Mouse (Mus musculus) common myeloid progenitor, adult 5-6 weeks (primary cell): ENCODE results near the gene Rtl9. TPM values are rescaled to one million over a fixed set of nuclear protein-coding genes. Genes with fewer than 3 reads are reported as not detected.

Experiments
- ATAC-seq: replicated peaks from 2 replicates; pipeline ENCODE4 v1.8.0; 2016; ENCODE audit warnings: low read depth, mild to moderate bottlenecking, moderate TSS enrichment, inconsistent platforms; ENCODE audit not compliant: poor library complexity, severe bottlenecking
- total RNA-seq: library from RNA; stranded (forward); fragments of 200-1000, 187-1606 nt; gene quantifications from 2 replicates; pipeline ENCODE4 v1.2.3, GENCODE M21; 2017

Gene Rtl9
- not detected in 2 replicates for total RNA-seq

- ATAC-seq: peak; percentile 83; the same call in 1 of the 2 replicates
Measured at GRCm38 (mm10) chrX:143099044-143099754, at the start of gene Rtl9. TSS of gene Rtl9 (plus strand) at chrX:143099594.

- peak; percentile 85 for ATAC-seq
Measured at GRCm38 (mm10) chrX:143051478-143051877, 47.9 kb upstream of the Rtl9 start.

- peak; percentile 82 for ATAC-seq
Measured at GRCm38 (mm10) chrX:143051921-143052320, 47.5 kb upstream of the Rtl9 start.

GRCm38 (mm10) chrX:143058829-143059228 is 40.6 kb upstream of the Rtl9 start:
- peak; percentile 88 for ATAC-seq

- ATAC-seq: no peak
Measured at GRCm38 (mm10) chrX:143062641-143063355, 36.6 kb upstream of the Rtl9 start.

- ATAC-seq: no peak
Measured at GRCm38 (mm10) chrX:143063780-143064179, 35.6 kb upstream of the Rtl9 start.

DNA sequence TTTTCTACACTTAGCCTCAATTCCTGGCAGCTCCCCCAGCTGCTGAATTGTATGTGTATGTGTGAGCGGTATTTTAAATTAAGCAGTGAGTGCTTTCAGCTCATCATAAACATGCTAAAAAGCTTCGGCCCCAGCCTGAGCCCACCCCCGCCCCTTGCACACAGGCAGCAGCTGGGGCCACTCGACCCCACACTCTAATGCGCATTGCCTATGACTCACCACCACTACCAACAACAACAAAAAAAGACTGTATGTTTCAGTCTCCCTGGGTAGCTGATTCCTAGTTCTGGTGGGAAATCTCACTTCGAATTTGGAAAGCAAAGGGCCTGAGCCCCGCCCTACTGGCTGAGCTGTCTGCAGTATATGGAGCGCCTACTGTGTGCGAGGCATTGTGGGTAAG is 35.1 kb upstream of the Rtl9 start:
- ATAC-seq: no peak

- no peak for ATAC-seq
Measured at GRCm38 (mm10) chrX:143066320-143067114, 32.9 kb upstream of the Rtl9 start.

GRCm38 (mm10) chrX:143067115-143067514 is 32.3 kb upstream of the Rtl9 start:
- no peak for ATAC-seq

DNA sequence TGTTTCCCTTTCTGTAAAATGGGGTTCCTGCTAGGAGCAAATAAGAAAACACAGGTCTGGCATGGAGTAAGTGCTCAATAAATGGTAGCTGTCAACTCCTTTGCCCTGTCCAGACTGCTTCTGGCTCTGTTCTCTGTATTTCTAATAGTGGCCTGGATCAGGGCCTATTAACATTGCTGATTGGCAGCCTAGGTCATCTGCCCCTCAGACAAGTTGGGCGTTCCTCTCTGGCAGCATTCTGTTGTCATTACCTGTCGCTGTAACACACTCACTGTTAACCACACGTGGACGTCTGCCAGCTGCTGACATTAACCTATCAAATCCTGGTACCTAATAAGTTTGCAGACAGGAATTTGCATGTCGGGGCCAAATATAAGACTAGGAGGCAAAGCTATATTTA is 31.8 kb upstream of the Rtl9 start:
- ATAC-seq: no peak

DNA sequence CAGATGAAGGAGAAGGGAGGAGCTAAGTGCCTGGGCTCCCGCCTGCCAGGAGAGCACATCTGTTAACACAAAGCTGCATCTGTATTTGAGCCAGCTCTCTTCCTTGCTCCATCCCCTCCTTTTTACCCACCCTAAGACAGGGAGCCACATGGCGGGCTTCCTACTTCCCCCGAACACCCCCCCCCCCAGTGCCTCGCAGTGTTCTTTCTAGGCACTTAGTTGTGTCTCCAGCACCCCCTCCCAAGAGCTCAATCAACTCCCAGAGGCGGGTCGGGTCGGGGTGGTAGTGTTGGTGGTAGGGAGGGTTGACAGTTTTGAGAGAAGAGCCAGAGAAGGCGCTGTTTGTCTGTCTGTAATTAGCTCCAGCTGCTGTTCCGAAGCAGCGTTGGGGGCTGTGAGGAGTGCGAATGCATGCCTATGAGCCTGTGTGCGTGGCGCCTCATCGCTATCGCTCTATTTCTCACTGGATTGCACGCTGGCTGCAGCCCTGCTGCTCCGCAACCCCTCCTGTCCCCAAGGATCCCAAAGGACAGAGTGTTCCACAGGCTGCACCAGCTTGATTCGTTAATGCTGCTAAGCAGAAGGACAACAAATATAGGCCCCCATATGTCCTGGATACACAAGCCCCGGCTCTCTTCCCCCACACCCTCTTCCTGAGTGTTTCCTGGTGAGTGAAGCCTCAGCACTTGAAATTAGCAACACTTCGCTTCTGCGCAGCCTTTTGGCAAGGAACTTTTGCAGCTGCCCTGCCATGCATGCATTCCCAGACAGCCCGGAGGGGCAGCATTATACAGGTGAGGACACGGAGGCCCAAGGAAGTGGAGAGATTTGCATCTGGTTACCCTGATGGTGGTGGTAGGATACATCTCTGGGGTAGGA is 18.7 kb upstream of the Rtl9 start:
- ATAC-seq: 0 out of 2 replicates have a peak, but pooled peaks have one; percentile 32

GRCm38 (mm10) chrX:143082732-143083131 is 16.7 kb upstream of the Rtl9 start:
- no peak for ATAC-seq

- ATAC-seq: no peak
Measured at GRCm38 (mm10) chrX:143088225-143088624, 11.2 kb upstream of the Rtl9 start.

DNA sequence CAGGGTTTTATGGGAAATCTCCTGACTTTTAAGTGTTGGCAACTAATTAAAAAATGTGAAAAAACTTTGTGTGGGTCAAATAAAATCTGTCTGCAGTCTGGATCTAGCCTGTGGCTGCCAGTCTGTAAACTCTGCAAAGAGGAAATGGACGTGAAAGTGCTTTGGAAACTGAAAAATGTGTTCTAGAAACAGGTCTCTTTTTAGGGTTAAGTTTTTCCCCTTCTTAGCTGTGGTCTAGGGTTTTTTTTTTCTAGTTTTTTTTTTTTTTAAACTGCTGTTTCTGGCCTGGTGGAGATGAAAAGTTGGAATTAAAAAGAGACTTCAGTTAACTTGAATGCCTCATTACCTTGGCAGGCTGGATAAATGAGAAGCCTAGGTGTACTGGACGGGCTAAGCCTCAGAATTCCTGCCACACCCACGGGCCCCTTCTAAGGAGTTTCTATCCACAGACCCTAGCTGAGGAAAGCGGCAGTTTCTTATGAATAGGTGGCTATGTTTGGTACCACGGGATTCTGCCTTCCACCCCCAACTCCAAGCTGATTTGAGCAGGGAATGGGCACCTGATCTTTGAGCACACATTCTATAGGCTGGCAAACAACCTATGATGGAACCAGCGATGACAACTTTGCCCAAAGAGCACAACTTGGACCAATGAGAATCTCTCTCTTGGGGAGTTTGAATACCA is 8.3 kb upstream of the Rtl9 start:
- no peak for ATAC-seq

DNA sequence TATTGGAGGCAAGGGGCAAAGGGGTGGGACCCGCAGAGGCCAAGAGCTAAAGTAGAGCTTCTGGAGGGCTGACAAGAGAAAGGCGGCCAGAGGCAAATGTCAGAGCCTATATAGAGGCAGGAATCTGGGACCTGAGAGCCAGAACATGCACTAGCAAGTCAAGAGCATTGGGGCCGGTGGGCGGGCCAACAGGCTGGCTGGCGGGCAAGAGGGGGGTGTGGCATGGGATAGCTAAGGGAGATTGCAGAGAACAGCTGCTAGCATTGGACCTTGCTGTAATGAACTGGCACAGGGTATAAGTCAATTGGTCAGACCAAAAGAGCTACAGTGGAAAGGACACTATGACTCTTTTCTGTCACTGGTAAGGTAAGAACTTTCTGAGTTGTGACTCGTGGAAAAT is 1.8 kb upstream of the Rtl9 start:
- ATAC-seq: no peak

GRCm38 (mm10) chrX:143103146-143103545 is 3.8 kb downstream of the Rtl9 start:
- ATAC-seq: no peak

- no peak for ATAC-seq
Measured at GRCm38 (mm10) chrX:143105866-143106265, 6.5 kb downstream of the Rtl9 start.

DNA sequence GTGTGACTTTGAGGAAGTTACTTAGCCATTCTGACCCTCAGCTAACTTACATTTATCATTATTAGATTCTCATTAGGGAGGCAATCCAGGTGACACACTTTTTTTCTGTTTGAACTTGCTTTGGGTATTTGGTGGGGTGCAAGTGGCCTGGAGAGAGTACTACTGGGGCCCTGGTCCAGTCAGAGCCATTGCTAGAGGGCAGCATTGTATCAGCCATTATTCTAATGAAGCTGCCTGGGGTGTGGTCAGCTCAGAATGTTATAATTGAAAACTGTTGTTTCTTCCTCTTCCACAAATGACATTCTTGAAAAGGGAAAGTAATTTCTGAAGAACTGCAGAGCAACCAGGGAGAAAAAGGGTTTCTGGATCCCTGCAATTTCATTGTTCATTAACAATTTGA is 13.2 kb downstream of the Rtl9 start:
- ATAC-seq: no peak
